Mouse (Mus musculus) neural tube, embryonic 13.5 days (tissue): ENCODE measurements around the gene Scaf8. TPM values are rescaled to one million over a fixed set of nuclear protein-coding genes. Genes with fewer than 3 reads are reported as not detected.

ENCODE experiments used
- ATAC-seq: fragments of 200-750 bp; cut with Nextera tagmentation; 2 replicates; pipeline ENCODE4 v1.8.0; 2017; ENCODE audit warnings: low read depth, mild to moderate bottlenecking, moderate TSS enrichment, moderate library complexity
- H3K27ac ChIP-seq: fragments of 300-500 bp; sonication (generic); replicated peaks from 2 replicates; pipeline ENCODE4 v1.5.1; 2015; ENCODE audit warnings: moderate library complexity, mild to moderate bottlenecking, inconsistent platforms
- H3K27me3 ChIP-seq: fragments of 300-500 bp; sonication (generic); 2 replicates; pipeline ENCODE4 v1.6.1; 2015; ENCODE audit warnings: mild to moderate bottlenecking, inconsistent platforms
- H3K36me3 ChIP-seq: fragments of 300-500 bp; sonication (generic); 2 replicates; pipeline ENCODE4 v1.6.1; 2015; ENCODE audit warnings: mild to moderate bottlenecking, inconsistent platforms
- H3K4me1 ChIP-seq: fragments of 300-500 bp; sonication (generic); replicated peaks from 2 replicates; pipeline ENCODE4 v1.6.1; 2015; ENCODE audit warnings: inconsistent platforms
- H3K4me2 ChIP-seq: fragments of 300-500 bp; sonication (generic); 2 replicates; pipeline ENCODE4 v1.6.1; 2015; ENCODE audit warnings: inconsistent platforms, mild to moderate bottlenecking, moderate library complexity
- H3K4me3 ChIP-seq: fragments of 300-500 bp; sonication (generic); 2 replicates; pipeline ENCODE4 v1.5.1; 2015; ENCODE audit warnings: mild to moderate bottlenecking, inconsistent platforms
- H3K9ac ChIP-seq: fragments of 300-500 bp; sonication (generic); 2 replicates; pipeline ENCODE4 v1.6.1; 2015; ENCODE audit warnings: moderate library complexity, mild to moderate bottlenecking, inconsistent platforms
- H3K9me3 ChIP-seq: fragments of 300-500 bp; sonication (generic); 2 replicates; pipeline ENCODE4 v1.6.1; 2016; ENCODE audit warnings: inconsistent platforms
- WGBS: fragments of 180-500 bp; shearing (Covaris S2); methylation state at CpG from one replicate; pipeline ENCODE4 v1.1.7; 2015; 5-methylcytosine and 5-hydroxymethylcytosine counted together
- polyA plus RNA-seq: library from polyadenylated mRNA; unstranded; fragments of >200 nt; fragmentation: Nextera tagmentation; extraction: Ambion mirVana; gene quantifications from 2 replicates; pipeline ENCODE4 v1.2.1, GENCODE M21; 2015

Gene Scaf8
- polyA plus RNA-seq, 1 experiment from 2014 or later: 17.2 TPM

GRCm38 (mm10) chr17:3246665-3247370 lies 132.0 kb downstream of the Scaf8 start:
- ATAC-seq: peak; percentile 91
- peak overlapping the region; percentile 89 for H3K27ac ChIP-seq
- no peaks in the 10 kb centered on the region for H3K36me3 ChIP-seq
- WGBS: 11% methylated on average over 7 of the region's 7 CpGs
- H3K4me3 ChIP-seq: no peak overlapping the region
- no peak overlapping the region for H3K4me2 ChIP-seq
- no peaks in the 10 kb centered on the region for H3K9me3 ChIP-seq
- H3K9ac ChIP-seq: 0 out of 2 replicates have a peak overlapping the region, but pooled peaks have one; percentile 13
- H3K4me1 ChIP-seq: peaks cover 73% of the 10 kb centered on the region
- H3K27me3 ChIP-seq: no peaks in the 10 kb centered on the region

Other genes starting within 250 kb of the Scaf8 start
- 7.9 and 9.2 TPM in 2 replicates for gene Tiam2, start 211.6 kb downstream of the Scaf8 start, polyA plus RNA-seq